Comparison of ENCODE assay signal across 9 mouse cellular contexts in genomic region chr7:125475601-125476251, GRCm38 (mm10). TPM values are rescaled to one million over a fixed set of nuclear protein-coding genes. Genes with fewer than 3 reads are reported as not detected.
DNase-seq lines count a peak whose midpoint lies in the region; ATAC-seq lines count a peak whose summit lies in the region.
"Had no signal": no experiment of that assay in that cellular context is flagged by ENCODE, and none has a peak within 500 bp of the region (broad histone marks: within the 10 kb centered on the region; RNA-seq: fewer than 3 reads in every experiment).

No protein-coding gene starts in this region.

- no peaks in the 10 kb centered on the region for H3K9me3 ChIP-seq in midbrain, embryonic 10.5 days (replicated peaks)
- H3K9me3 ChIP-seq in midbrain, embryonic 11.5 days (ENCODE audit: control insufficient read depth, low read length): no peaks in the 10 kb centered on the region
- H3K9me3 ChIP-seq in forebrain, embryonic 14.5 days (replicated peaks; ENCODE audit: control insufficient read depth, low read length): no peaks in the 10 kb centered on the region
- no peaks in the 10 kb centered on the region for H3K9me3 ChIP-seq in hindbrain, embryonic 14.5 days (ENCODE audit: control insufficient read depth, low read length)
- no peaks in the 10 kb centered on the region for H3K9me3 ChIP-seq in midbrain, embryonic 13.5 days

- H3K9ac ChIP-seq in midbrain, embryonic 11.5 days (ENCODE audit: low read length): no peak overlapping the region
- H3K9ac ChIP-seq in forebrain, embryonic 14.5 days (ENCODE audit: low read length): peak overlapping the region; percentile 30
- no peak overlapping the region for H3K9ac ChIP-seq in hindbrain, embryonic 14.5 days
- 0 out of 2 replicates have a peak overlapping the region, but pooled peaks have one; percentile 26 for H3K9ac ChIP-seq in midbrain, embryonic 13.5 days (replicated peaks)
- H3K9ac ChIP-seq: liver, embryonic 14.5 days had no signal

- WGBS in midbrain, embryonic 10.5 days: 69% methylated on average over 11 of the region's 11 CpGs
- WGBS in midbrain, embryonic 11.5 days: 64% methylated on average over 11 of the region's 11 CpGs
- WGBS in forebrain, embryonic 14.5 days: 27% methylated on average over 11 of the region's 11 CpGs
- 60% methylated on average over 11 of the region's 11 CpGs for WGBS in hindbrain, embryonic 14.5 days
- 58% methylated on average over 11 of the region's 11 CpGs for WGBS in midbrain, embryonic 13.5 days

- peaks cover 32% of the 10 kb centered on the region for H3K4me1 ChIP-seq in midbrain, embryonic 10.5 days
- no peaks in the 10 kb centered on the region for H3K4me1 ChIP-seq in midbrain, embryonic 11.5 days (ENCODE audit: control insufficient read depth, insufficient read depth, low read length)
- H3K4me1 ChIP-seq in forebrain, embryonic 14.5 days (ENCODE audit: control insufficient read depth, insufficient read depth, low read length): peaks cover 18% of the 10 kb centered on the region
- H3K4me1 ChIP-seq in hindbrain, embryonic 14.5 days (replicated peaks; ENCODE audit: control insufficient read depth, insufficient read depth, low read length): peaks cover 14% of the 10 kb centered on the region
- peaks cover 24% of the 10 kb centered on the region for H3K4me1 ChIP-seq in midbrain, embryonic 13.5 days (replicated peaks)

- no peak overlapping the region for H3K4me2 ChIP-seq in midbrain, embryonic 11.5 days
- no peak overlapping the region for H3K4me2 ChIP-seq in forebrain, embryonic 14.5 days (ENCODE audit: low read length)
- H3K4me2 ChIP-seq in hindbrain, embryonic 14.5 days (replicated peaks): no peak overlapping the region
- H3K4me2 ChIP-seq in midbrain, embryonic 13.5 days (replicated peaks): no peak overlapping the region

- H3K27ac ChIP-seq in midbrain, embryonic 10.5 days (replicated peaks): peak overlapping the region; percentile 63
- no peak overlapping the region for H3K27ac ChIP-seq in midbrain, embryonic 11.5 days (ENCODE audit: low read depth, low read length)
- peak overlapping the region; percentile 15 for H3K27ac ChIP-seq in forebrain, embryonic 14.5 days (ENCODE audit: low read depth, low read length)
- H3K27ac ChIP-seq in hindbrain, embryonic 14.5 days: peak overlapping the region; percentile 51; the same call in 1 of the 2 replicates
- H3K27ac ChIP-seq in midbrain, embryonic 13.5 days: peak overlapping the region; percentile 36; the same call in 1 of the 2 replicates
- H3K27ac ChIP-seq: liver, embryonic 14.5 days had no signal

- no peak for DNase-seq in midbrain, embryonic 10.5 days (ENCODE audit: low spot score)
- no peak for DNase-seq in midbrain, embryonic 11.5 days (ENCODE audit: low spot score, missing footprints)
- DNase-seq in forebrain, embryonic 14.5 days (ENCODE audit: low spot score): peak; percentile 36
- no peak for DNase-seq in hindbrain, embryonic 14.5 days (ENCODE audit: low spot score)
- no peak for DNase-seq in ovary, postnatal 10 days (ENCODE audit: low spot score)
- DNase-seq in cerebellum, adult 11 months: no peak
- DNase-seq in frontal cortex, postnatal 10 days (ENCODE audit: low spot score in 2 of 2): no peak

- H3K4me3 ChIP-seq in midbrain, embryonic 10.5 days: no peak overlapping the region
- H3K4me3 ChIP-seq in midbrain, embryonic 11.5 days (ENCODE audit: low read depth, low read length): no peak overlapping the region
- H3K4me3 ChIP-seq in forebrain, embryonic 14.5 days (ENCODE audit: low read depth, low read length): no peak overlapping the region
- no peak overlapping the region for H3K4me3 ChIP-seq in hindbrain, embryonic 14.5 days (replicated peaks; ENCODE audit: low read length)
- H3K4me3 ChIP-seq in midbrain, embryonic 13.5 days (replicated peaks): no peak overlapping the region

- no peaks in the 10 kb centered on the region for H3K27me3 ChIP-seq in midbrain, embryonic 10.5 days (ENCODE audit: low read depth, poor library complexity, severe bottlenecking)
- no peaks in the 10 kb centered on the region for H3K27me3 ChIP-seq in midbrain, embryonic 11.5 days (ENCODE audit: control insufficient read depth, insufficient read depth, low read length)
- H3K27me3 ChIP-seq in forebrain, embryonic 14.5 days (replicated peaks; ENCODE audit: control insufficient read depth, insufficient read depth, low read length): no peaks in the 10 kb centered on the region
- no peaks in the 10 kb centered on the region for H3K27me3 ChIP-seq in hindbrain, embryonic 14.5 days (ENCODE audit: control insufficient read depth, insufficient read depth, low read length)
- no peaks in the 10 kb centered on the region for H3K27me3 ChIP-seq in midbrain, embryonic 13.5 days

- no peak for ATAC-seq in midbrain, embryonic 11.5 days (ENCODE audit: low FRiP score)
- 0 out of 2 replicates have a peak, but pooled peaks have one; percentile 30 for ATAC-seq in forebrain, embryonic 14.5 days
- ATAC-seq in hindbrain, embryonic 14.5 days (ENCODE audit: low FRiP score): 0 out of 2 replicates have a peak, but pooled peaks have one; percentile 44
- ATAC-seq in midbrain, embryonic 13.5 days: no peak

- peaks cover 44% of the 10 kb centered on the region for H3K36me3 ChIP-seq in midbrain, embryonic 10.5 days
- H3K36me3 ChIP-seq in midbrain, embryonic 11.5 days (ENCODE audit: control insufficient read depth, insufficient read depth, low read length): no peaks in the 10 kb centered on the region; the same call in none of the 2 replicates
- peaks cover 14% of the 10 kb centered on the region; the same call in 1 of the 2 replicates for H3K36me3 ChIP-seq in forebrain, embryonic 14.5 days (ENCODE audit: control insufficient read depth, insufficient read depth, low read length)
- H3K36me3 ChIP-seq in hindbrain, embryonic 14.5 days (replicated peaks; ENCODE audit: control insufficient read depth, insufficient read depth): peaks cover 17% of the 10 kb centered on the region; the same call in 1 of the 2 replicates
- peaks cover 27% of the 10 kb centered on the region for H3K36me3 ChIP-seq in midbrain, embryonic 13.5 days

RNA-seq across cellular contexts. Expression of gene Nsmce1, which starts 15.7 kb away (rescaled TPM):
- polyA plus RNA-seq in midbrain, embryonic 10.5 days (2016; fragmentation: Nextera tagmentation; extraction: Ambion mirVana): 129 and 133 TPM in 2 replicates
- 115 and 128 TPM in 2 replicates for polyA plus RNA-seq in midbrain, embryonic 11.5 days (2014; fragmentation: Nextera tagmentation; extraction: Ambion mirVana)
- polyA plus RNA-seq in forebrain, embryonic 14.5 days (2014; fragmentation: Nextera tagmentation; extraction: Ambion mirVana): 129 and 149 TPM in 2 replicates
- polyA plus RNA-seq in hindbrain, embryonic 14.5 days (2014; fragmentation: Nextera tagmentation; extraction: Ambion mirVana): 86.0 and 94.8 TPM in 2 replicates
- 110 and 116 TPM in 2 replicates for polyA plus RNA-seq in midbrain, embryonic 13.5 days (2015; fragmentation: Nextera tagmentation; extraction: Ambion mirVana)

RNA-seq across cellular contexts. Expression of gene Kdm8, which starts 31.2 kb away (rescaled TPM):
- polyA plus RNA-seq in midbrain, embryonic 10.5 days (2016; fragmentation: Nextera tagmentation; extraction: Ambion mirVana): 14.8 and 15.5 TPM in 2 replicates
- 9.5 TPM in 2 replicates for polyA plus RNA-seq in midbrain, embryonic 11.5 days (2014; fragmentation: Nextera tagmentation; extraction: Ambion mirVana)
- 5.2 TPM in 2 replicates for polyA plus RNA-seq in forebrain, embryonic 14.5 days (2014; fragmentation: Nextera tagmentation; extraction: Ambion mirVana)
- 4.1 and 5.2 TPM in 2 replicates for polyA plus RNA-seq in hindbrain, embryonic 14.5 days (2014; fragmentation: Nextera tagmentation; extraction: Ambion mirVana)
- polyA plus RNA-seq in midbrain, embryonic 13.5 days (2015; fragmentation: Nextera tagmentation; extraction: Ambion mirVana): 6.2 and 6.9 TPM in 2 replicates

Comparison
In these comparisons a context has a peak if more than half of its experiments do, and no peak if none do; other contexts are left out.
1. H3K9ac ChIP-seq: peak in forebrain, embryonic 14.5 days (single experiment) and midbrain, embryonic 13.5 days (single experiment); none in midbrain, embryonic 11.5 days (single experiment) and hindbrain, embryonic 14.5 days (single experiment).
2. ATAC-seq: peak in forebrain, embryonic 14.5 days (single experiment) and hindbrain, embryonic 14.5 days (single experiment); none in midbrain, embryonic 11.5 days (single experiment) and midbrain, embryonic 13.5 days (single experiment).